Mouse (Mus musculus) heart, adult 2 months (tissue): ENCODE data around the gene Nrxn3. TPM values are rescaled to one million over a fixed set of nuclear protein-coding genes. Genes with fewer than 3 reads are reported as not detected.

ENCODE experiments used
- DNase-seq, 2 experiments: peaks; one replicate each; pipeline ENCODE4 v3.0.0; 2021
- H3K27ac ChIP-seq: fragments of 200-600 bp; 2 replicates; pipeline ENCODE4 v1.8.1; 2022
- H3K27me3 ChIP-seq: fragments of 200-500 bp; 2 replicates; pipeline ENCODE4 v1.6.1; 2012; ENCODE audit warnings: mild to moderate bottlenecking, low read length, inconsistent platforms, mixed read lengths; ENCODE audit not compliant: control insufficient read depth, insufficient read depth
- H3K36me3 ChIP-seq: fragments of 200-500 bp; 2 replicates; pipeline ENCODE4 v1.6.1; 2012; ENCODE audit warnings: low read length, inconsistent platforms; ENCODE audit not compliant: control insufficient read depth, insufficient read depth
- H3K4me1 ChIP-seq: fragments of 200-500 bp; 2 replicates; pipeline ENCODE4 v1.6.1; 2011; ENCODE audit warnings: low read length; ENCODE audit not compliant: control insufficient read depth, insufficient read depth
- H3K4me3 ChIP-seq: fragments of 200-600 bp; 2 replicates; pipeline ENCODE4 v1.8.1; 2022
- H3K79me2 ChIP-seq: fragments of 200-500 bp; replicated peaks from 2 replicates; pipeline ENCODE4 v1.6.1; 2012; ENCODE audit warnings: mild to moderate bottlenecking, inconsistent platforms, low read length, moderate library complexity, mixed read lengths; ENCODE audit not compliant: control insufficient read depth, insufficient read depth
- H3K9ac ChIP-seq: fragments of 200-500 bp; 2 replicates; pipeline ENCODE4 v1.6.1; 2012; ENCODE audit warnings: low read depth, mild to moderate bottlenecking, control low read depth, inconsistent platforms, low read length, mixed read lengths
- CTCF ChIP-seq: fragments of 200-600 bp; IDR thresholded peaks from 2 replicates; pipeline ENCODE4 v1.8.1; 2022; ENCODE audit warnings: antibody characterized with exemption, mild to moderate bottlenecking, moderate library complexity
- EP300 ChIP-seq: fragments of 200-500 bp; IDR thresholded peaks from 2 replicates; pipeline ENCODE4 v1.6.1; 2011; ENCODE audit warnings: low read depth, low read length, control low read depth; ENCODE audit not compliant: insufficient read depth
- POLR2A ChIP-seq: fragments of 200-500 bp; IDR thresholded peaks from 2 replicates; pipeline ENCODE4 v1.6.1; 2011; ENCODE audit warnings: mild to moderate bottlenecking, low read depth, low read length, control low read depth; ENCODE audit not compliant: insufficient read depth
- WGBS: fragments of 180-500 bp; shearing (Covaris S2); methylation state at CpG from one replicate; pipeline ENCODE4 v1.1.7; 2018; 5-methylcytosine and 5-hydroxymethylcytosine counted together
- intact Hi-C: fragments of 180-260 bp; cut with DNase I; formaldehyde crosslinking; loops from one replicate; pipeline ENCODE4 v1.15.1; 2025
- polyA plus RNA-seq: library from polyadenylated mRNA; depleted of rRNA; stranded (reverse); fragments of >200 nt; gene quantifications from 2 replicates; pipeline ENCODE4 v1.2.3, GENCODE M21; 2012
- total RNA-seq, 2 experiments: library from RNA; stranded (reverse); gene quantifications; 2 replicates each; pipeline ENCODE4 v1.2.3; 2021

Gene Nrxn3
- total and polyA plus RNA-seq, 3 experiments = 0.18 to 0.31 TPM; not detected in 1

DNA sequence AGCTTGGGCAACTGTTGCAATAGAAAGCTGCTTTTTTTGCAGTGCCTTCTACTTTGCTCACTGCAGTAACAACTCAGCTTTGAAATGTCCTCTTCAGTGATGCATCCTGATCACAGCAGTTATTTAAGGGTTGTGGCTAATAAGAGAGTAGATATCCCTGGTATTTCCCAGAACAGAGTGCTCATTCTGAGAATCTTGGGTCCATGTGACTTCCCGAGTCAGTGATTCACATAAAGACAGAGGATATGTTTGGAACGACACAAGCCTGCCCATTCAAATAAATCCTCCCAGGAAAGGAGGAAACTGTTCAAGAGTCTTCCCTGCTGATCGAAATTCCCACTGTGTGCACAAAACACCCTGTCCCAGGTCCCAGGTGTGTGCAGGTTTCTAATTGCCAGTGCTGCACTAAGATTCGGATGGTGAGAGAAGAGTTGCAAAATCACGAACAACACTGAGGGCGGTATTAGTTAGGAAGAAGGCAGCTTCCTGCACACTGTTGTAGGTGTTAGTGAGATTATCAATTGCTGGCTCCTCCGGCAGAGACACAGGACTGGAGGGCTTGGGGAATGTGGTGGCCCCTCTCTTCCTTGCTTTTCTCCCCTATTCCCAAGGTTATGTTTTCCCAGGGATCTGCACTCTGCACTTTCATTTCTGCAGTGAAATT is 230.4 kb downstream of the Nrxn3 start:
- Histone ChIP-seq H3K9ac (no peak overlapping the region), H3K27me3 (no peaks in the 10 kb centered on the region), H3K4me1 (no peaks in the 10 kb centered on the region), H3K4me3 (no peak overlapping the region), H3K27ac (no peak overlapping the region), H3K36me3 (no peaks in the 10 kb centered on the region), H3K79me2 (no peaks in the 10 kb centered on the region)
- intact Hi-C loops = no loop called here
- WGBS = 21% methylated on average over 7 of the region's 7 CpGs
- no peak for TF ChIP-seq EP300
- no peak for DNase-seq

DNA sequence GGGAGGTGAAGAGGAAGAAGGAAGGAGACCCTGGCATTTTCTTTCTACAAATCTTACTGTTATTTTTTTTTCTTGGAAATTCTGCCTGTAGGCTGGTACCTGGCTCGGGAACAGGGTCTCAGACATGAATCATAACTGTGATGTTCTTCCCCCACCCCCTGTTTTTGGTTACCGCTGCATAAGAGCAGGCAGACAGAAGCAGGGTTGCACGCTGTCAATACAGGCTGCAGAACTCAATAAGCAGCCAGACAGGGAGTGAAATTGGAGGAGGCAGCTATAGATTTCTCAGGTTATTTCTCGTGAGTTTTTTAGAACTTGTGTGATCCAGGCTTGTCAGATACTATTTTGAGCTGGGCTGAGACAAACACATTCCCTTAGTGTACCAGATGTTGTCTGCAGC is 231.1 kb downstream of the Nrxn3 start:
- Histone ChIP-seq H3K27me3 (no peaks in the 10 kb centered on the region), H3K27ac (no peak overlapping the region), H3K4me3 (no peak overlapping the region), H3K4me1 (no peaks in the 10 kb centered on the region), H3K36me3 (no peaks in the 10 kb centered on the region), H3K9ac (no peak overlapping the region), H3K79me2 (no peaks in the 10 kb centered on the region)
- TF ChIP-seq EP300 (no peak), POLR2A (no peak), CTCF (no peak)
- no peak for DNase-seq
- WGBS = 47% methylated on average over 4 of the region's 4 CpGs
- intact Hi-C loops = no loop called here

DNA sequence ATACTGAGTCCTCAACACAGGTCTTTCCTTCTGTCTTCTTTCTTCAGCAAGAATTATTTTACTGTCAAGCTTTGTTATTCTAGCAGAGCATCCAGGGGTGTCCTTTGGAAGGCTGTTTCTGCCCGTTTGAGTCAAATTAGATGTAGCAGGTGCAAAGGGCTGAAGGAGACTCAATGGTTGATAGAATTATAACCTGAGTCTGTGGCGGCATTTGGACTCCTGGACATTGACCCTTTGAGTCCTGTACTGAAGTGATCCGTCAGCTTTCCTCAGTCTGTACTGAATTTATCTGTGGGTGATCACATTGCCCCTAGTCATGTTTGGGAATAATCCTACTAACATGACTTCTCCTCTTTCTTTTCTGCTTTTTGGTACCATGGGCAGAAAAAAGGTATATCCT is 234.8 kb downstream of the Nrxn3 start:
- Histone ChIP-seq H3K4me3 (no peak overlapping the region), H3K27me3 (no peaks in the 10 kb centered on the region), H3K36me3 (no peaks in the 10 kb centered on the region), H3K27ac (no peak overlapping the region), H3K4me1 (no peaks in the 10 kb centered on the region), H3K9ac (no peak overlapping the region), H3K79me2 (no peaks in the 10 kb centered on the region)
- WGBS = 74% methylated on average over 3 of the region's 3 CpGs
- no peak for TF ChIP-seq CTCF
- TF ChIP-seq EP300 = no peak
- no peak for TF ChIP-seq POLR2A
- intact Hi-C loops = no loop called here
- no peak for DNase-seq

DNA sequence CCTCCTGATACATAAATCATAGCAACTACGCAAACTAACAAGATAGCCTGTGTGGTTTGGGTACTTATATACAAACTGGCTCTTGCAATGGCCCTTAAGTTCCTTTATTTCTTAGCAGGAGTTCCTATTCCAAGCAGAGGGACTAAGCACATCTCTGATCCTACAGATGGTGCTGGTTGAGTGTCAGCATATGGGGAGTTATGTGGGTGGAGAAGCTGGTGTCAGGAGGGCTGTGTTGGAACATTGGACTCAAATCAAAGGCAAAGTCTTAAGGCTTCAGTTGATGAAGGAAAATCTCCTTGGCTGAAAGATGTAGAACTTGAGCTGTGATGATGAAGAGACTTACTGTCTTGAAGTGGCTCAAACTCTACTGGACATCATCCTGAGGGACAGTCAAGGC is 238.1 kb downstream of the Nrxn3 start:
- Histone ChIP-seq H3K36me3 (no peaks in the 10 kb centered on the region), H3K27ac (no peak overlapping the region), H3K9ac (no peak overlapping the region), H3K27me3 (no peaks in the 10 kb centered on the region), H3K79me2 (no peaks in the 10 kb centered on the region), H3K4me1 (no peaks in the 10 kb centered on the region), H3K4me3 (no peak overlapping the region)
- WGBS = 85% methylated on average over 1 of the region's 1 CpGs
- intact Hi-C loops = no loop called here
- no peak for TF ChIP-seq POLR2A
- no peak for TF ChIP-seq EP300
- TF ChIP-seq CTCF = no peak
- DNase-seq = no peak

GRCm38 (mm10) chr12:88966329-88966728 is 243.7 kb downstream of the Nrxn3 start:
- no peak overlapping the region for H3K4me3 ChIP-seq
- H3K36me3 ChIP-seq = no peaks in the 10 kb centered on the region
- intact Hi-C loops = no loop called here
- no peaks in the 10 kb centered on the region for H3K79me2 ChIP-seq
- no peaks in the 10 kb centered on the region for H3K4me1 ChIP-seq
- WGBS = 70% methylated on average over 4 of the region's 4 CpGs
- no peak overlapping the region for H3K27ac ChIP-seq
- H3K27me3 ChIP-seq = no peaks in the 10 kb centered on the region
- DNase-seq = no peak
- H3K9ac ChIP-seq = no peak overlapping the region
- no peak for TF ChIP-seq EP300
- TF ChIP-seq CTCF = no peak
- no peak for TF ChIP-seq POLR2A

- no peaks in the 10 kb centered on the region for H3K27me3 ChIP-seq
- no peak overlapping the region for H3K27ac ChIP-seq
- no peaks in the 10 kb centered on the region for H3K4me1 ChIP-seq
- H3K36me3 ChIP-seq = no peaks in the 10 kb centered on the region
- H3K9ac ChIP-seq = no peak overlapping the region
- no peak overlapping the region for H3K4me3 ChIP-seq
- no peaks in the 10 kb centered on the region for H3K79me2 ChIP-seq
- TF ChIP-seq POLR2A (no peak), CTCF (no peak), EP300 (no peak)
- DNase-seq = no peak
- 60% methylated on average over 2 of the region's 2 CpGs for WGBS
- intact Hi-C loops = no loop called here
These were observed 253.9 kb downstream of the Nrxn3 start for GRCm38 (mm10) chr12:88976621-88977020.
